Mouse (Mus musculus): ENCODE results near the gene Fgfr2. TPM values are rescaled to one million over a fixed set of nuclear protein-coding genes. Genes with fewer than 3 reads are reported as not detected.

Gene Fgfr2
- total and polyA plus RNA-seq, 2 experiments from 2014 or later, result 17.1 to 47.6 TPM

DNA sequence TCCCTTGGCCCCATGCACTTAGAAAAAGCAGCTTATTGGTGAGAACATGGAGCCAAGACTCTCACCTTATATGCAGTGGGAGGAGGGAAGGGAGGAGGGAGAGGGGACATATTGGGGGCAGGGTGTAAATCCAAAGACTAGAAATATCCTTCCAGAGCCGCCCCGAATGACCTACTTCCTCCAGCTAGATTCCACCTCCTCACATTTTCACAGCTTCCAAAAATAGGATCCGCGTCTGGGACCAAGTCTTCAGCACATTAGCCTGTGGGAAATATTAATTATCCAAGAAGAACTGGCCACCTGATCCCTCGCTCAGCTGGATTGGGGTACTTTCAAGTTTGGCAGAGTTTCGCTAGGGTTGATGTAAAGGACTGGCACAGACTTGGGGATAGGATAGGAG is 683.2 kb downstream of the Fgfr2 start:
- Histone ChIP-seq H3K9me3 (ENCODE audit: low read length) (no peaks in the 10 kb centered on the region), H3K36me3 (ENCODE audit: insufficient read depth) (no peaks in the 10 kb centered on the region), H3K4me2 (ENCODE audit: low read depth) (no peak overlapping the region), H3K9ac (no peak overlapping the region), H3K4me1 (ENCODE audit: insufficient read depth) (no peaks in the 10 kb centered on the region), H3K27me3 (ENCODE audit: insufficient read depth, low read length) (no peaks in the 10 kb centered on the region), H3K4me3 (ENCODE audit: low read depth, low read length) (no peak overlapping the region), H3K27ac (ENCODE audit: low read depth, low read length) (no peak overlapping the region)
- WGBS, result 91% methylated on average over 6 of the region's 6 CpGs
- no peak for TF ChIP-seq CTCF (IDR thresholded peaks at IDR 0.05; ENCODE audit: low read depth)
- DNase-seq, result no peak
- no peak for ATAC-seq

DNA sequence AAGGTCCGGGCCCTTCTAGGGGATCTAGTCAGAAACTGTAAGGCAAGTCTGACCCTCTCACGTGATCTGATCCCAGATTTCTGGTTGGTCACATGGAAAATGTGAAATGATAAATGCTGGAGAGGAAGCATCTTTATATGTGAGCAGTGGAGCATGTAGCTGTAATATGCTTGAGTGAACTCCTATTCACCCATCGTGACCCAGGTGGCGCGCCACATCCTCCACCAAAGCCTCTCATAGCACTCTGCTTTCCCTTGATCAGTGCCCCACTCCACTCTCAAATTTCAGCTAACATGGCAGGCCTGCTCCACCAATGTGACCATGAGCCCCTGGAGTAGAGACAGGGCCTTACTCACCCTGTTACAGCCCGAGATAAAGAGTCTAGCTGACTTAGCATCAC is 685.1 kb downstream of the Fgfr2 start:
- H3K9ac ChIP-seq, result no peak overlapping the region
- H3K4me1 ChIP-seq (ENCODE audit: insufficient read depth), result no peaks in the 10 kb centered on the region
- no peak overlapping the region for H3K27ac ChIP-seq (ENCODE audit: low read depth, low read length)
- DNase-seq (no peak), ATAC-seq (no peak)
- H3K4me2 ChIP-seq (ENCODE audit: low read depth), result no peak overlapping the region
- no peaks in the 10 kb centered on the region for H3K36me3 ChIP-seq (ENCODE audit: insufficient read depth)
- 58% methylated on average over 6 of the region's 6 CpGs for WGBS
- TF ChIP-seq CTCF (IDR thresholded peaks at IDR 0.05; ENCODE audit: low read depth), result no peak
- no peaks in the 10 kb centered on the region for H3K27me3 ChIP-seq (ENCODE audit: insufficient read depth, low read length)
- no peak overlapping the region for H3K4me3 ChIP-seq (ENCODE audit: low read depth, low read length)
- H3K9me3 ChIP-seq (ENCODE audit: low read length), result no peaks in the 10 kb centered on the region

DNA sequence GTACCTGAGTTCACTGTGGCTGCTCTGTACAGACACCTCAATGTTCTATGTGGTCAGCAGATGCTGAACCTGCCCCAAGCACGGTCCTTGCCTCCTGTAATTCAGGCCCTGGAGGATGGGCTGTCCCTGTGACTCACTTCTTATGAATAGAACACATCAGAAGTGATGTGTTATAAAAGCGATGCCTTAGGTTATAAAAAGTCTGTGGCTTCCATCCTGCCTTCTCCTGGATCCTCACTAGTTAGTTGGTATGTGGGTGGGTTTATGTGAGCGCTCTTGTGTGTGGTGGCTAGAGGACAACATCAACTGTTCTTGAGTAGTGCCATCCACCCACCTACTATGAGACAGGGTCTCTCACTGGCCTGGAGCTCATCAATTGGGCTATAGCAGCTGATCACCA is 685.7 kb downstream of the Fgfr2 start:
- DNase-seq, result no peak
- Histone ChIP-seq H3K4me3 (ENCODE audit: low read depth, low read length) (no peak overlapping the region), H3K27me3 (ENCODE audit: insufficient read depth, low read length) (no peaks in the 10 kb centered on the region), H3K9ac (no peak overlapping the region), H3K27ac (ENCODE audit: low read depth, low read length) (no peak overlapping the region), H3K36me3 (ENCODE audit: insufficient read depth) (no peaks in the 10 kb centered on the region), H3K4me1 (ENCODE audit: insufficient read depth) (no peaks in the 10 kb centered on the region), H3K9me3 (ENCODE audit: low read length) (no peaks in the 10 kb centered on the region), H3K4me2 (ENCODE audit: low read depth) (no peak overlapping the region)
- 94% methylated on average over 3 of the region's 3 CpGs for WGBS
- no peak for ATAC-seq
- TF ChIP-seq CTCF (IDR thresholded peaks at IDR 0.05; ENCODE audit: low read depth), result no peak

DNA sequence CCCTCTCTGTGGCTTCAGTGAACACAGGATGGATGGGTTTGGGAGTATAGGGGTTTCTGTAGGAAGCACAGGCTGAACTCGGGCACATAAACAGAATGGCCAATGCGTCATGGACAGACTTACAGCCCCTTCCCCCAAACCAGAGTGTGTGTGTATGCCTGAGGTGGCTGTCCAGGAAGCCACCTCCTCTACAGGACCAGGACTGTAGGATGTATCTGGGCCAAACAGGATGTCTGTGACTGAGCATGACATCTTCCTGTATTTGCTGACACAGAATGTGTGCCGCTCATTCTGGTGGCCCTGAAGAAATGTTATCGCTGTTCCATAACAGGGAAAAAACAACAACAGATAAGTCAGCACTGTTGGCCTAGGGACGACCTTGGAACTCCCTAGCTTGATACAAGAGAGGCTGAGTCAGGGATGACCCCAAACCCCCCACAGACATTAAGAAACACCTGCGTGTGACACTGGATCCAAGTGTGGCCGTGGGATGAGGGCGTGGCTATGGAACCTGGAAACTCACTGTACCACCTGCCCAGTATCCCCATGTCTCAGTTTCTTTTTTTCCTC is 687.6 kb downstream of the Fgfr2 start:
- Histone ChIP-seq H3K9ac (no peak overlapping the region), H3K4me2 (ENCODE audit: low read depth) (no peak overlapping the region), H3K27ac (ENCODE audit: low read depth, low read length) (no peak overlapping the region), H3K4me3 (ENCODE audit: low read depth, low read length) (no peak overlapping the region), H3K4me1 (ENCODE audit: insufficient read depth) (no peaks in the 10 kb centered on the region), H3K36me3 (ENCODE audit: insufficient read depth) (no peaks in the 10 kb centered on the region), H3K9me3 (ENCODE audit: low read length) (no peaks in the 10 kb centered on the region), H3K27me3 (ENCODE audit: insufficient read depth, low read length) (no peaks in the 10 kb centered on the region)
- DNase-seq, result no peak
- ATAC-seq, result no peak
- WGBS, result 91% methylated on average over 8 of the region's 8 CpGs
- TF ChIP-seq CTCF (IDR thresholded peaks at IDR 0.05; ENCODE audit: low read depth), result no peak

DNA sequence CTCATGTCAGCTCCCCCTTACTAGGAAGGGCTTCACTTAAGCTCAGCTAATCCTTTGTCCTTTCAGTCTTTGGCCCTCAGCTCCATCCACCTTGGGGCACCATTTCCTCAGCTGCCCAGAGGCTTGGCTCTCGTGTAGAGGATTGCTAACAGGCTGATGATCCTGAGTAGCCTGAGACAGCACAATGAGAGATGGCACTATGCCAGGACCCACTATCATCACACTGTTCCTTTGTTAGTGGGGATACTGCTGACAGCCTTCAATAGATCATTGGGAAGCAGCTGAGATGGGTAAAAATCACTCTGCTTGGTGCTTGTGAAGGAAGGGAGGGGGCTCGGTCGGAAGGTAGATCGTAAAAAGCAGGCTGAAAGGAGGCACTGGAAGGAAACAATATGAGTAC is 693.8 kb downstream of the Fgfr2 start:
- Histone ChIP-seq H3K27me3 (ENCODE audit: insufficient read depth, low read length) (no peaks in the 10 kb centered on the region), H3K36me3 (ENCODE audit: insufficient read depth) (no peaks in the 10 kb centered on the region), H3K9me3 (ENCODE audit: low read length) (no peaks in the 10 kb centered on the region), H3K9ac (no peak overlapping the region), H3K27ac (ENCODE audit: low read depth, low read length) (no peak overlapping the region), H3K4me2 (ENCODE audit: low read depth) (no peak overlapping the region), H3K4me1 (ENCODE audit: insufficient read depth) (no peaks in the 10 kb centered on the region), H3K4me3 (ENCODE audit: low read depth, low read length) (no peak overlapping the region)
- ATAC-seq (peak; percentile 40; the same call in 1 of the 2 replicates), DNase-seq (peak; percentile 35)
- 43% methylated on average over 4 of the region's 4 CpGs for WGBS
- TF ChIP-seq CTCF (IDR thresholded peaks at IDR 0.05; ENCODE audit: low read depth), result no peak

DNA sequence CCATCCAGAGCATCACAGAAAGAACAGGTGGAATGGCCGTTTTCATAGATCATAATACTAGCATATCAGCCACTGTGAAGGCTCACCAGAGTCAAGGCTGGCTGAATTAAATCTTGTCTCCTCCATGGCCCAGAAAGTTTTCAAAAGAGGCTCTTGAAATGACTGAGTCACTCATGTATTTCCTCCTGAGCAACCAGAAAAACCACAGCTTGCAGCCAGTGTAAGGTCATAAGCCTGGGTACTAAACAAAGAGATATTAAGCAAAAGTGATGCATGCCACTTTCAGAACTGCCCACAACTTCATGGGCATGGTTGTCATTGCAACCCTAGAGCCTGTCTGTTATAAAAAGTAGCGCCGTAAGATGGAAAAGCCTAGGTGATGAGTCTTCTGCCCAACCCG is 694.8 kb downstream of the Fgfr2 start:
- 97% methylated on average over 4 of the region's 4 CpGs for WGBS
- no peak overlapping the region for H3K4me3 ChIP-seq (ENCODE audit: low read depth, low read length)
- H3K27me3 ChIP-seq (ENCODE audit: insufficient read depth, low read length), result no peaks in the 10 kb centered on the region
- no peak overlapping the region for H3K27ac ChIP-seq (ENCODE audit: low read depth, low read length)
- no peak overlapping the region for H3K9ac ChIP-seq
- H3K4me1 ChIP-seq (ENCODE audit: insufficient read depth), result no peaks in the 10 kb centered on the region
- H3K36me3 ChIP-seq (ENCODE audit: insufficient read depth), result no peaks in the 10 kb centered on the region
- no peak overlapping the region for H3K4me2 ChIP-seq (ENCODE audit: low read depth)
- DNase-seq (no peak), ATAC-seq (no peak)
- H3K9me3 ChIP-seq (ENCODE audit: low read length), result no peaks in the 10 kb centered on the region
- TF ChIP-seq CTCF (IDR thresholded peaks at IDR 0.05; ENCODE audit: low read depth), result no peak

DNA sequence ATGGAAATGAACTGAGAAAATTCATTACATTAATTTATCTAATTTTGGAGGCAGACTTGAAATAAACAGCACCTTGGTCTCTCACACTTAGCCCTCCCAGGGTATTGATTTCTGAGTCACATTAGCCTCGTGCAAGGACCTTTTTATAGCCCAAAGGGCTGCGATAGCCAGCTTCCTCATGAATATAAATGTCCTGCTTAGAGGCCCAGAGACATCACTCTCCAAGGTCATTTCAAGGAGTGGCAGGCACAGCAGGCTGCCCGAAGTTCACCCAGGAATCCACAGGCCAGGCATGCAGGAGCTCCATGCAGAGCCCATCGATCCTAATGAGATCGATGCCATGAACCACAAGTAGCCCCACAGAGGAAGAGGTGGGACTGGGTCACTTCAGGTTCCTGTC is 697.1 kb downstream of the Fgfr2 start:
- no peaks in the 10 kb centered on the region for H3K27me3 ChIP-seq (ENCODE audit: insufficient read depth, low read length)
- H3K9ac ChIP-seq, result no peak overlapping the region
- WGBS, result 74% methylated on average over 5 of the region's 5 CpGs
- no peak for TF ChIP-seq CTCF (IDR thresholded peaks at IDR 0.05; ENCODE audit: low read depth)
- no peak overlapping the region for H3K27ac ChIP-seq (ENCODE audit: low read depth, low read length)
- no peaks in the 10 kb centered on the region for H3K36me3 ChIP-seq (ENCODE audit: insufficient read depth)
- no peak overlapping the region for H3K4me2 ChIP-seq (ENCODE audit: low read depth)
- H3K4me1 ChIP-seq (ENCODE audit: insufficient read depth), result no peaks in the 10 kb centered on the region
- DNase-seq (no peak), ATAC-seq (no peak)
- no peaks in the 10 kb centered on the region for H3K9me3 ChIP-seq (ENCODE audit: low read length)
- H3K4me3 ChIP-seq (ENCODE audit: low read depth, low read length), result no peak overlapping the region

Measured in forebrain, postnatal 0 days (tissue).